Mouse (Mus musculus): ENCODE results near the gene Rab3a.

DNA sequence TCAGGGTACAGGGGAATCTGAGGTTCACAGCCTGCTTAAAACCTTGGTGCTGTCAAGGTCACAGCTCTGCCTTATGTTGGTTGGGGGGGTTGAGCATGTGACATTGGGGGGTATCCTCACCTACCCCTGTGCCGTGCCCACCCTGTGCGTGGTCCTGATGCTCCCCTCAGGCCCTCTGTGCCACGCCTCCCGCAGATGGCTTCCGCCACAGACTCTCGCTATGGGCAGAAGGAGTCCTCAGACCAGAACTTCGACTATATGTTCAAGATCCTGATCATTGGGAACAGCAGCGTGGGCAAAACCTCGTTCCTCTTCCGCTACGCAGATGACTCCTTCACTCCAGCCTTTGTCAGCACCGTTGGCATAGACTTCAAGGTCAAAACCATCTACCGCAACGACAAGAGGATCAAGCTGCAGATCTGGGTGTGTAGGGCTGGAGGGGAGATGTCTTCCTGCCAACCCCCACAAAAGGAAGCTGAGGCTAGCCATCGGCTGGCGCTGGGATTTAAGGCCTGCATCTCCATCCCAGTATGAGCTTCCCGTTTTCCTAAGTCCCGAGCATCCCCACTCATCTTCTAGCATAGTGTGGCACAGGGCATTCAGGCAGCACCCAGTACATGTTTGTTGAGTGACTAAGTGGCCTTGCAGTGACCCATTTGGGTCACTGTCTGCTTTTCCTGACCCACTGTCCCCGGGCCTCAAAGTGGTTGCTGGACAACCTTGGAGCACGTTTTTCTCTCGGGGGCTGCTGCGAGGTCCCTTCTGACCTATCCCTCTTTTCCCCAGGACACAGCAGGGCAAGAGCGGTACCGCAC, 1.4 kb downstream of the Rab3a start:
- TF ChIP-seq CTCF (IDR thresholded peaks at IDR 0.05; ENCODE audit: control insufficient read depth, insufficient read depth, insufficient read length) (no peak), USF1 (IDR thresholded peaks at IDR 0.05; ENCODE audit: low read depth) (no peak), CEBPB (IDR thresholded peaks at IDR 0.05; ENCODE audit: low read depth) (no peak), MAX (IDR thresholded peaks at IDR 0.05) (no peak), MYOD1 (IDR thresholded peaks at IDR 0.05; ENCODE audit: control insufficient read depth, insufficient read length, low read depth) (no peak), MYOG (IDR thresholded peaks at IDR 0.05; ENCODE audit: control insufficient read depth, extremely low read depth, insufficient read length) (no peak)

All from C2C12 (cell line).